Mouse (Mus musculus) midbrain, embryonic 11.5 days (tissue): ENCODE results near the gene Drosha. TPM values are rescaled to one million over a fixed set of nuclear protein-coding genes. Genes with fewer than 3 reads are reported as not detected.
"Not testable (repeated sequence)": the region's sequence is repeated elsewhere in the genome, so short reads cannot be mapped to it uniquely, and the experiment has no call there.

ENCODE experiments used
- ATAC-seq: fragments of 200-750 bp; cut with Nextera tagmentation; 2 replicates; pipeline ENCODE4 v1.8.0; 2017; ENCODE audit warnings: moderate TSS enrichment, moderate library complexity; ENCODE audit not compliant: low FRiP score
- DNase-seq: peaks from one replicate; pipeline ENCODE4 v3.0.0; 2015; ENCODE audit warnings: low spot score; ENCODE audit errors: missing footprints
- H3K27ac ChIP-seq: fragments of 300-500 bp; sonication (generic); 2 replicates; pipeline ENCODE4 v1.5.1; 2014; ENCODE audit warnings: low read depth, low read length
- H3K27me3 ChIP-seq: fragments of 300-500 bp; sonication (generic); 2 replicates; pipeline ENCODE4 v1.6.1; 2014; ENCODE audit warnings: mild to moderate bottlenecking, low read length, moderate library complexity, mixed read lengths; ENCODE audit not compliant: control insufficient read depth, insufficient read depth
- H3K36me3 ChIP-seq: fragments of 300-500 bp; sonication (generic); 2 replicates; pipeline ENCODE4 v1.6.1; 2014; ENCODE audit warnings: mild to moderate bottlenecking, low read length, moderate library complexity, mixed read lengths; ENCODE audit not compliant: control insufficient read depth, insufficient read depth
- H3K4me1 ChIP-seq: fragments of 300-500 bp; sonication (generic); 2 replicates; pipeline ENCODE4 v1.6.1; 2014; ENCODE audit warnings: low read length; ENCODE audit not compliant: control insufficient read depth, insufficient read depth
- H3K4me2 ChIP-seq: fragments of 300-500 bp; sonication (generic); 2 replicates; pipeline ENCODE4 v1.6.1; 2014; ENCODE audit warnings: mild to moderate bottlenecking, moderate library complexity
- H3K4me3 ChIP-seq: fragments of 300-500 bp; sonication (generic); 2 replicates; pipeline ENCODE4 v1.5.1; 2014; ENCODE audit warnings: low read depth, low read length
- H3K9ac ChIP-seq: fragments of 300-500 bp; sonication (generic); 2 replicates; pipeline ENCODE4 v1.6.1; 2014; ENCODE audit warnings: low read length
- H3K9me3 ChIP-seq: fragments of 300-500 bp; sonication (generic); 2 replicates; pipeline ENCODE4 v1.6.1; 2016; ENCODE audit warnings: low read length; ENCODE audit not compliant: control insufficient read depth
- WGBS: fragments of 180-500 bp; shearing (Covaris S2); extraction: QIAGEN DNeasy Blood & Tissue Kit; methylation state at CpG from one replicate; pipeline ENCODE4 v1.1.7; 2014; 5-methylcytosine and 5-hydroxymethylcytosine counted together
- polyA plus RNA-seq: library from polyadenylated mRNA; unstranded; fragments of >200 nt; fragmentation: Nextera tagmentation; extraction: Ambion mirVana; gene quantifications from 2 replicates; pipeline ENCODE4 v1.2.1, GENCODE M21; 2014

The Drosha gene
- polyA plus RNA-seq, 1 experiment from 2014 or later = 79.2 TPM

- DNase-seq = no peak
- no peak overlapping the region for H3K4me2 ChIP-seq
- no peaks in the 10 kb centered on the region for H3K9me3 ChIP-seq
- H3K4me1 ChIP-seq = no peaks in the 10 kb centered on the region
- H3K4me3 ChIP-seq = no peak overlapping the region
- no peaks in the 10 kb centered on the region for H3K27me3 ChIP-seq
- H3K36me3 ChIP-seq = peaks cover 9% of the 10 kb centered on the region; the same call in 1 of the 2 replicates
- H3K9ac ChIP-seq = no peak overlapping the region
- ATAC-seq = peak; percentile 42; the same call in 1 of the 2 replicates
- WGBS = 84% methylated on average over 19 of the region's 19 CpGs
- H3K27ac ChIP-seq = no peak overlapping the region
These were observed 83.5 kb downstream of the Drosha start for GRCm38 (mm10) chr15:12907962-12908719.

- Histone ChIP-seq H3K27ac (no peak overlapping the region), H3K9ac (no peak overlapping the region), H3K4me3 (no peak overlapping the region), H3K4me1 (no peaks in the 10 kb centered on the region), H3K27me3 (no peaks in the 10 kb centered on the region), H3K36me3 (peaks cover 9% of the 10 kb centered on the region; the same call in 1 of the 2 replicates), H3K4me2 (no peak overlapping the region), H3K9me3 (no peaks in the 10 kb centered on the region)
- DNase-seq (no peak), ATAC-seq (no peak)
- WGBS = 87% methylated on average over 4 of the region's 4 CpGs
These were observed 84.1 kb downstream of the Drosha start for GRCm38 (mm10) chr15:12908720-12909028.

GRCm38 (mm10) chr15:12909171-12909570, 84.6 kb downstream of the Drosha start:
- Histone ChIP-seq H3K9ac (no peak overlapping the region), H3K27ac (no peak overlapping the region), H3K4me1 (no peaks in the 10 kb centered on the region), H3K36me3 (peaks cover 11% of the 10 kb centered on the region; the same call in 1 of the 2 replicates), H3K27me3 (no peaks in the 10 kb centered on the region), H3K4me3 (no peak overlapping the region), H3K4me2 (no peak overlapping the region), H3K9me3 (no peaks in the 10 kb centered on the region)
- ATAC-seq = peak; percentile 14; the same call in 1 of the 2 replicates
- DNase-seq = no peak
- 79% methylated on average over 7 of the region's 7 CpGs for WGBS

GRCm38 (mm10) chr15:12911082-12911481, 86.5 kb downstream of the Drosha start:
- Histone ChIP-seq H3K4me1 (no peaks in the 10 kb centered on the region), H3K36me3 (peaks cover 14% of the 10 kb centered on the region; the same call in 1 of the 2 replicates), H3K27me3 (no peaks in the 10 kb centered on the region), H3K27ac (no peak overlapping the region), H3K9me3 (no peaks in the 10 kb centered on the region), H3K4me2 (no peak overlapping the region), H3K9ac (no peak overlapping the region), H3K4me3 (no peak overlapping the region)
- 90% methylated on average over 7 of the region's 7 CpGs for WGBS
- 0 out of 2 replicates have a peak, but pooled peaks have one; percentile 17 for ATAC-seq
- no peak for DNase-seq

DNA sequence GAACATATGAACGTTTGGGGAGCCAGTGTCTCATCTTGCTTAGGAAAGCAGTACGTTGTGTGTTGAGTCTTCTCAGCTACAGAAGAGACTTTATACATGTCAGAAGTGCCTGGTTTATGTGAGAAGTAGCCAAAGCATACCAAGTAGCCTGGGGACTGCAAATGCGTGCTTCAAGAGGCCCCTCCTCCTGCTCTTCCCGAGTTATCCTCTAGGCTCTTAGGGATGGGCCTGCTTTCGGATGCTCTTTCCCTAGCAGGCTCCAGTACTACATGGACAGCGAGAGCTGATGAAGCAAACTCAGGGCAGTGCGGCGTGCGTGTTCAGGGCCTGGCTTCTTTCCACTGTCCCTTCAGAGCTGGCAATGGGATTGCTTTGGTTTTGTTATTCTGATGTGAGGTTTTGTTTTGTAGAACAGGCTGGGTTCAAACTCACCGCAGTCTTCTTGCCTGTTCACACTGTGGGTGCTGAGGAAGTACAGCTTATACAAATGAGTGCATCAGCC, 91.8 kb downstream of the Drosha start:
- DNase-seq = no peak
- no peak overlapping the region for H3K4me3 ChIP-seq
- no peaks in the 10 kb centered on the region for H3K4me1 ChIP-seq
- no peak overlapping the region for H3K27ac ChIP-seq
- H3K4me2 ChIP-seq = no peak overlapping the region
- H3K27me3 ChIP-seq = no peaks in the 10 kb centered on the region
- H3K36me3 ChIP-seq = peaks cover 20% of the 10 kb centered on the region; the same call in 1 of the 2 replicates
- no peak for ATAC-seq
- no peaks in the 10 kb centered on the region for H3K9me3 ChIP-seq
- WGBS = 83% methylated on average over 10 of the region's 10 CpGs
- H3K9ac ChIP-seq = no peak overlapping the region

DNA sequence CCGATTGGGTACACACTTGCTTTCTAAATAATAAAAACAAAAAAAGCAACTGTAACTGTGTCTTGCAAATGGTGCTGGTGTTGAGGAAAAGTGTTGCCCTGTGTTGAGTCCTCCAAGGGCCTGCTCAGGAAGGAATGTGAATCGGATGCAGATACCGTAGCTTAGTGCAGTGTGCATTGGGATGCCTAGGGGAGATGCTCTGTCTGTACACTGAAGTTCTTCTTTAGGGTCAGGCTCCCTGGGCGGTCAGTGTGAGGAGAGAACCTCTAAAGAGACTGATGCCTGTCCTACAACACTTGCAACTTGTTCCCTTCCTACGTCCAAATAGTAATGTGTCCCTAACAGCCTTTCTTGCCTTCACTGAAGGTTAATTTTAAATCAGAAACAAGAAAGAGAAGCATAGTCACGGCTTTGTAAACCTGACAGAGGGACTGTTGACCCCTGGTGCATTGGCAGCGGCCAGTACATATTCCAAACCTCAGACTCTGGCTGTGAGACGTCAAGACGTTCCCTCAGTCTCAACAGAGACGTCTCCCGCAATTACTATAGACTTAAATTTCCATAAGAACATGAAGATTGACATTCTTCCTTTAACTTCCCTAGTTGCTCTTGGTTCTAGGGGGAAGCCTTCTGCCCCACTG, 94.8 kb downstream of the Drosha start:
- peaks cover 21% of the 10 kb centered on the region for H3K36me3 ChIP-seq
- H3K4me1 ChIP-seq, H3K4me3 ChIP-seq, H3K9me3 ChIP-seq, H3K9ac ChIP-seq, H3K27ac ChIP-seq, ATAC-seq, DNase-seq, H3K4me2 ChIP-seq, H3K27me3 ChIP-seq: not testable (repeated sequence)
- WGBS = 87% methylated on average over 11 of the region's 11 CpGs

GRCm38 (mm10) chr15:12919967-12920870, 95.6 kb downstream of the Drosha start:
- Histone ChIP-seq H3K4me3 (no peak overlapping the region), H3K9ac (no peak overlapping the region), H3K9me3 (no peaks in the 10 kb centered on the region), H3K27ac (no peak overlapping the region), H3K4me1 (no peaks in the 10 kb centered on the region), H3K4me2 (no peak overlapping the region), H3K27me3 (no peaks in the 10 kb centered on the region), H3K36me3 (peaks cover 20% of the 10 kb centered on the region)
- DNase-seq = no peak
- ATAC-seq = no peak
- WGBS = 88% methylated on average over 24 of the region's 24 CpGs

DNA sequence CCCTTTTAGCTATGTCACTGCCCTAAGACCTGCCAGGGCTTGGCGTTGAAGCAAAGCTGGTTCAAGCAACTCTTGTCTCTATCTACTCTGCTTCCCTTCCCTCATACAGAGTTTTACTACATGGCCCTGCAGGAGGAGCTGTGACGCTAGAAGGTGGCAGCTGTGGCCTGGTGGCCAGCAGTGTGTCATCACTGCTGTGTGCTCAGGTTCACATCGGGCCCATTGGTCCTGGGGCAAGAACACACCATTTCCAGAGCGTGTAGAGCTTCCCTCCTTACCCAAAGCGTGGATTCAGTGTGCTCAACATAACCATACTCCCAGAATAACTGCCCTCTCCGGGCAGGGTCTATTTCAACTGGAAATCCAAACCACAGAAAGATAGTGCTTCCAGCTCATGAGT, 97.3 kb downstream of the Drosha start:
- no peak overlapping the region for H3K4me2 ChIP-seq

More for the DNA sequence above, 97.3 kb downstream of the Drosha start:
- no peak for DNase-seq
- no peaks in the 10 kb centered on the region for H3K27me3 ChIP-seq
- 92% methylated on average over 6 of the region's 6 CpGs for WGBS
- H3K36me3 ChIP-seq = peaks cover 21% of the 10 kb centered on the region
- no peak for ATAC-seq
- H3K9me3 ChIP-seq = no peaks in the 10 kb centered on the region
- no peaks in the 10 kb centered on the region for H3K4me1 ChIP-seq
- H3K4me3 ChIP-seq = no peak overlapping the region
- H3K27ac ChIP-seq = no peak overlapping the region
- no peak overlapping the region for H3K9ac ChIP-seq
